Mouse (Mus musculus): ENCODE results near the gene Cyp2d10. TPM values are rescaled to one million over a fixed set of nuclear protein-coding genes. Genes with fewer than 3 reads are reported as not detected.

Gene Cyp2d10
- polyA plus RNA-seq (2012; ENCODE audit: low replicate concordance): not detected in 2 replicates

DNA sequence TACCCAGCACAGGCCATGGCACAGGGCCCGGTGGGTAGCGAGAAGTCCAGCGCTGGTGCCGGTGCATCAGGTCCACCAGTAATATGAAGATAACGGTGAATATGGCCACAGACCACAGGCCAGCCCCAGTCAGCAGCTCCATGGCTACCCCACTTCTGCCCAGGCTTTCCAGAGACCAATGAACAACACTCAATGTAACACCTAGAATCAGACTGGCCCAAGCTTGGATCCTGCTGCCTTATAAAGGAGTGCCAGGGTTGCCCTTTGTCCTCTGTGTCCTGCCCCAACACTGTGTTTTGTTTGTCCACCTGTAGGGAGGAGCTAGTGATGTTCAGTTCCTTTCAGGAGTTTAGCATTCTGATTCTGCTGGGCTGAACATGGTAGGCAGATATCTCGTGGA lies at the start of gene Cyp2d10:
Gene Cyp2d10, minus strand, starts transcription at position 215 of the 400 bp plus-strand sequence.

GRCm38 (mm10) chr15:82433137-82433536 lies 26.1 kb upstream of the Cyp2d10 start, which contains the start of gene Cyp2d9:
TSS of gene Cyp2d9 (plus strand) at chr15:82433437.

GRCm38 (mm10) chr15:82393922-82394321 lies 13.1 kb downstream of the Cyp2d10 start, which contains the start of gene Cyp2d11:
TSS of gene Cyp2d11 (minus strand) at chr15:82394022.

GRCm38 (mm10) chr15:82379871-82380713 lies 26.9 kb downstream of the Cyp2d10 start, which contains the start of gene Cyp2d22:
TSS of gene Cyp2d22 (minus strand) at chr15:82380260.

DNA sequence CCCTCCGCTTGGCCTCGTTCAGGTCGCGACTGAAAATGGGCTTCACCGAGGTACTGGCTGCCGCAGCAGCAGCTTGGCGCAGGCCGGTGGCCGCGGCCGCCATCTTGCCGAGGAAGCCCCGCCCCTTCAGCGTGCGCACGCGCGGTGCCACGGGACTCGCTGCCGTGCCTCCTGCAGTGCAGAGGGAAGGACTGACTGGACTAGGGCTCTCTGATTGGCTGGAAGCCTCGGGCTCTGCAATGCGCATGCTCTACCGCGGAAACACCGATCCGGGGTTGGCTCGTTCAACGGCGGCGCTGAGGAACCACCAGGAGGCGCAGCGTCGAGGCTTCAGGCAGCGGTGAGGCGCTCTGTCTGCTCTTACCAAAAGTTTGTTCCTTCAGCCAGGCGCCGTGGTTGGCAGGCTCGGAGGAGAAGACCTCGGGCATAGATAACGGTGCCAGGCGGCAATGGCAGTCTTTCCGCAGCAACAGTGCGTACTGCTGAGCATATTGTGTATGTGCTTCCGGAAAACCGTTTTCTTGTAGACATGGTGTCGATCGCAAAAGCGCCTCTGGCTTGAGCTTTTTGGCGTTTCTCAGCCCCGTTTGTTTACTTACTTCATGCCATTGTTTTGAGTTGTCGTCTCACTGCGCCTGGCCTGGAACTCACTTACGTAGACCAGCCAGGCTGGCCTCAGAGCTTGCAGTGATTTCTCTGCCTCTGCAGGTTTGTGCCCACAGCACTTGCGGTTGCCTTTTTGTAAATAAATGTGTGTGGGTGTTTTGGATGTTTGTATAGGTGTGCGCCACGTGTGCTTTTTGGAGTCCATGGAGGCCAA lies 52.7 kb downstream of the Cyp2d10 start, which contains the start of gene Ndufa6:
Gene Ndufa6, minus strand, starts transcription at position 197 of the 820 bp plus-strand sequence.

Other genes starting within 250 kb of the Cyp2d10 start
- 20.6 and 47.5 TPM in 2 replicates for gene Shisa8, start 194.4 kb downstream of the Cyp2d10 start, polyA plus RNA-seq (2012; ENCODE audit: low replicate concordance)
- gene Tnfrsf13c, start 182.8 kb downstream of the Cyp2d10 start, polyA plus RNA-seq (2012; ENCODE audit: low replicate concordance): 331 and 554 TPM in 2 replicates
- 20.1 and 28.6 TPM in 2 replicates for gene Cenpm, start 162.4 kb downstream of the Cyp2d10 start, polyA plus RNA-seq (2012; ENCODE audit: low replicate concordance)
- not detected in 2 replicates for gene 1500009C09Rik, start 154.8 kb downstream of the Cyp2d10 start, polyA plus RNA-seq (2012; ENCODE audit: low replicate concordance)
- gene Sept3, start 132.3 kb downstream of the Cyp2d10 start, polyA plus RNA-seq (2012; ENCODE audit: low replicate concordance): 1.9 and 3.0 TPM in 2 replicates
- gene Wbp2nl, start 108.2 kb downstream of the Cyp2d10 start, polyA plus RNA-seq (2012; ENCODE audit: low replicate concordance): not detected in 2 replicates
- gene Naga, start 68.3 kb downstream of the Cyp2d10 start, polyA plus RNA-seq (2012; ENCODE audit: low replicate concordance): 73.0 and 171 TPM in 2 replicates
- gene Pheta2, start 68.3 kb downstream of the Cyp2d10 start, polyA plus RNA-seq (2012; ENCODE audit: low replicate concordance): 0.36 and 3.5 TPM in 2 replicates
- gene Smdt1, start 68.2 kb downstream of the Cyp2d10 start, polyA plus RNA-seq (2012; ENCODE audit: low replicate concordance): 93.9 and 103 TPM in 2 replicates
- 116 and 213 TPM in 2 replicates for gene Ndufa6, start 52.9 kb downstream of the Cyp2d10 start, polyA plus RNA-seq (2012; ENCODE audit: low replicate concordance)
- 0.40 and 2.4 TPM in 2 replicates for gene Cyp2d22, start 26.9 kb downstream of the Cyp2d10 start, polyA plus RNA-seq (2012; ENCODE audit: low replicate concordance)
- not detected in 2 replicates for gene Cyp2d11, start 13.2 kb downstream of the Cyp2d10 start, polyA plus RNA-seq (2012; ENCODE audit: low replicate concordance)
- not detected in 2 replicates for gene Cyp2d9, start 26.2 kb upstream of the Cyp2d10 start, polyA plus RNA-seq (2012; ENCODE audit: low replicate concordance)
- not detected in 2 replicates for gene Cyp2d12, start 147.9 kb upstream of the Cyp2d10 start, polyA plus RNA-seq (2012; ENCODE audit: low replicate concordance)
- not detected in 2 replicates for gene Cyp2d34, start 213.8 kb upstream of the Cyp2d10 start, polyA plus RNA-seq (2012; ENCODE audit: low replicate concordance)